Comparison of ENCODE assay signal across 9 mouse cellular contexts in genomic region chr15:60693751-60694500, GRCm38 (mm10).
DNase-seq lines count a peak whose midpoint lies in the region; ATAC-seq and TF ChIP-seq lines count a peak whose summit lies in the region.
"Had no signal": no experiment of that assay in that cellular context is flagged by ENCODE, and none has a peak within 500 bp of the region (broad histone marks: within the 10 kb centered on the region; RNA-seq: fewer than 3 reads in every experiment).

No protein-coding gene starts in this region.

- H3K36me3 ChIP-seq in embryonic facial prominence, embryonic 11.5 days (replicated peaks; ENCODE audit: control insufficient read depth, insufficient read depth, low read depth, low read length): no peaks in the 10 kb centered on the region
- no peaks in the 10 kb centered on the region for H3K36me3 ChIP-seq in liver, embryonic 11.5 days (ENCODE audit: control insufficient read depth, insufficient read depth, low read length)
- H3K36me3 ChIP-seq: neural tube, embryonic 13.5 days had no signal

- in situ Hi-C loops in Patski (cut with MboI; ENCODE audit: low pct_unique_long_range_greater_than_20kb): no loop called here

- no peaks in the 10 kb centered on the region for H3K27me3 ChIP-seq in Patski
- no peaks in the 10 kb centered on the region for H3K27me3 ChIP-seq in embryonic facial prominence, embryonic 11.5 days (ENCODE audit: control insufficient read depth, insufficient read depth, low read length)
- H3K27me3 ChIP-seq in liver, embryonic 11.5 days (replicated peaks; ENCODE audit: control insufficient read depth, insufficient read depth, low read length): no peaks in the 10 kb centered on the region
- H3K27me3 ChIP-seq: neural tube, embryonic 13.5 days had no signal

- POLR2A ChIA-PET in Patski (lab: Charles Lee): no interaction called here

- H3K9me3 ChIP-seq in embryonic facial prominence, embryonic 11.5 days (replicated peaks; ENCODE audit: control insufficient read depth, low read length): no peaks in the 10 kb centered on the region
- H3K9me3 ChIP-seq in liver, embryonic 11.5 days (ENCODE audit: control insufficient read depth, low read length): no peaks in the 10 kb centered on the region
- H3K9me3 ChIP-seq: neural tube, embryonic 13.5 days had no signal

- ATAC-seq in Patski: no peak
- no peak for ATAC-seq in embryonic facial prominence, embryonic 11.5 days (replicated peaks; ENCODE audit: insufficient number of reproducible peaks, low FRiP score, low TSS enrichment, low read depth)
- ATAC-seq in liver, embryonic 11.5 days (replicated peaks; ENCODE audit: low FRiP score): peak; percentile 41; the same call in 1 of the 2 replicates
- ATAC-seq in megakaryocyte, adult 5-6 weeks (ENCODE audit: poor library complexity, severe bottlenecking): no peak

- peak; percentile 11 to 20 for DNase-seq in heart, postnatal 10 days
- no peak for DNase-seq in heart, adult 11 months
- peak; percentile 44 for DNase-seq in 416B (ENCODE audit: low read depth)
- DNase-seq in Patski (ENCODE audit: low read depth, low spot score): no peak
- DNase-seq in embryonic facial prominence, embryonic 11.5 days (ENCODE audit: low spot score): peak; percentile 49
- no peak for DNase-seq in liver, embryonic 11.5 days (ENCODE audit: low spot score)
- peak; percentile 52 for DNase-seq in thymus, postnatal 0 days (ENCODE audit: low spot score)

- no peak overlapping the region for H3K4me2 ChIP-seq in embryonic facial prominence, embryonic 11.5 days (ENCODE audit: low read depth, low read length)
- no peak overlapping the region for H3K4me2 ChIP-seq in liver, embryonic 11.5 days
- H3K4me2 ChIP-seq: neural tube, embryonic 13.5 days had no signal

- H3K4me3 ChIP-seq in embryonic facial prominence, embryonic 11.5 days (ENCODE audit: low read depth, low read length): no peak overlapping the region
- no peak overlapping the region for H3K4me3 ChIP-seq in liver, embryonic 11.5 days (ENCODE audit: low read depth, low read length)
- H3K4me3 ChIP-seq: neural tube, embryonic 13.5 days had no signal

- H3K4me1 ChIP-seq in embryonic facial prominence, embryonic 11.5 days (ENCODE audit: control insufficient read depth, insufficient read depth, low read length): no peaks in the 10 kb centered on the region
- no peaks in the 10 kb centered on the region for H3K4me1 ChIP-seq in liver, embryonic 11.5 days (replicated peaks; ENCODE audit: control insufficient read depth, insufficient read depth, low read length)
- H3K4me1 ChIP-seq: neural tube, embryonic 13.5 days had no signal

- intact Hi-C loops in heart, postnatal 10 days (cut with DNase I): loop anchor here (2.0 to 5.0 kb wide), 2 partner anchors 128 to 403 kb away; no protein-coding TSS in a partner anchor

- H3K27ac ChIP-seq in embryonic facial prominence, embryonic 11.5 days (replicated peaks; ENCODE audit: low read depth, low read length): no peak overlapping the region
- H3K27ac ChIP-seq in liver, embryonic 11.5 days (ENCODE audit: low read depth, low read length): no peak overlapping the region
- H3K27ac ChIP-seq: neural tube, embryonic 13.5 days had no signal

- CTCF ChIA-PET in Patski (lab: Charles Lee): interaction anchor here (1.4 kb wide), 1 partner anchor 128 kb away, joined by 9 read pairs; no protein-coding TSS in a partner anchor

- WGBS in embryonic facial prominence, embryonic 11.5 days: 63% methylated on average over 7 of the region's 7 CpGs
- 58% methylated on average over 7 of the region's 7 CpGs for WGBS in liver, embryonic 11.5 days

- TF ChIP-seq CTCF in Patski (IDR thresholded peaks at IDR 0.05): peak; percentile 59

- H3K9ac ChIP-seq in embryonic facial prominence, embryonic 11.5 days (replicated peaks; ENCODE audit: low read length): no peak overlapping the region
- no peak overlapping the region for H3K9ac ChIP-seq in liver, embryonic 11.5 days (ENCODE audit: low read depth, low read length)
- H3K9ac ChIP-seq: neural tube, embryonic 13.5 days had no signal

Comparison
In these comparisons a context has a peak if more than half of its experiments do, and no peak if none do; other contexts are left out.
1. DNase-seq: peak in heart, postnatal 10 days (2 of 2), 416B (single experiment), embryonic facial prominence, embryonic 11.5 days (single experiment) and thymus, postnatal 0 days (single experiment); none in heart, adult 11 months (single experiment), Patski (single experiment) and liver, embryonic 11.5 days (single experiment).